Mouse (Mus musculus): ENCODE data around the gene Lin28a.
A peak's percentile ranks its signal among the peaks of the same experiment; 100 is the strongest.
"Not testable (repeated sequence)": the region's sequence is repeated elsewhere in the genome, so short reads cannot be mapped to it uniquely, and the experiment has no call there.

The Lin28a gene

DNA sequence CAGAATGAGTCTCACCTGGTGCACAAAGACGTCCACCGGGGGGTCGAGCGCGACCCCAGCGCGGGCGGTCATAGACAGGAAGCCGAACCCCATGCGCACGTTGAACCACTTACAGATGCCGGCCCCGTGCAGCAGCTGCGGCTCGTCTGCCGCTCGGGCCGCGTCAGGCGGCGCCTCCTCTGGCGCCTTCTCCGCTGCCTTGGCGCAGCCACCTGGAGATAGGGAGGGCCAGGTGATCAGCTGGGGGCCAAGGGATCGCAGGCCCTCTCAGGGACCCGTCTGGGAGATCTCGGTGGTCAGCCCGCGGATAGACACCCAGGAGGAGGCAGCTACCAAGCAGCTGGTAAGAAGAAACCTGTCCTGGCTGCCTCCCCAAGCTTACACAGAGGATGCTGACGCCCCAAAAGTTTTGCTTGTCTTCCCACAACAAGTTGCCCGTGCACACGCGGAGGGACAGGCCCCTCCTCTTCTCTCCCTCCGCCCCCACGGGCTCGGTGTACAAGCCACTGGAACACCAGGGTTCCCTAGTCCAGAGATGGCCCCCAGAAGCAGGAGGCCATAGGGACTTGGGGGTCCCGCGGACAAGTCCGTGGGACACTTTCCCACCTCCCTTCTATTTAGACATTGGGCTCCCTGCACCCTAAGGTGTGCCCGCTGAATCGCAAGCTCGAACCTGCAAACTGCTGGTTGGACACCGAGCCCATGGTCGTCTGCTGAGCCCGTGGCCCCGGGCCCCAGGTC is 433 bp downstream of the Lin28a start:
- no peak for DNase-seq

DNA sequence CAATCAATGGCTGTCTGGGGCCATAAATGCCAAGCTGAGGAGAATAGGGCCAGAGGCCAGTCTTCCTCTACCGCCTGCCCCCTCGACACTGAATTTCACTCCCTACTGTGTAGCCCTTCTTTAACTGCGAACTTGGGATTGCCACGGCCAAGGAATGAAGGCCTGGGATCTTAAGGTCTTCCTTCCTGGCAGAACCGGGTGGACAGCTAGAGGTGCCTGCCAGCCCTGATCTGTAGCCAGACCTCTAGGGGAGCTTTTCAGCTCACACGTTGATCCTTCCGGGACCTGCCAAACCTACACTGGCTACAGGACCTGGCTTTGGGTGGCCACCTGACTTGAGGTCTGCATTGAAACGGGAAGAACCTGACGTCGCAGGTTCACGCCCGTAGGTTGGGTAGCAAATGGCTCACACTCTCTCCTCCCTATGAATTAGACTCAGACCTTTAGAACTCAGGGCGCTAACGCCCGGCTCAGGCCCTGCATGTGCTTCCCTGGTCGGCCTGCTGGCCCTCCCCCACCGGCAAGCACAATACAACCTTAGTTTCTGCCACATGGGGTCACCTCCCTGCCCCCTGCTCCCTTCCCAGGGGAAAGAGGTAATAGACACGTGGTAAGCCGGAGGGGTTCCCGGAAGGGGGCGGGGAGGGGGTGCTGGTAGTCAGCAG is 1.3 kb downstream of the Lin28a start:
- no peak for DNase-seq

DNA sequence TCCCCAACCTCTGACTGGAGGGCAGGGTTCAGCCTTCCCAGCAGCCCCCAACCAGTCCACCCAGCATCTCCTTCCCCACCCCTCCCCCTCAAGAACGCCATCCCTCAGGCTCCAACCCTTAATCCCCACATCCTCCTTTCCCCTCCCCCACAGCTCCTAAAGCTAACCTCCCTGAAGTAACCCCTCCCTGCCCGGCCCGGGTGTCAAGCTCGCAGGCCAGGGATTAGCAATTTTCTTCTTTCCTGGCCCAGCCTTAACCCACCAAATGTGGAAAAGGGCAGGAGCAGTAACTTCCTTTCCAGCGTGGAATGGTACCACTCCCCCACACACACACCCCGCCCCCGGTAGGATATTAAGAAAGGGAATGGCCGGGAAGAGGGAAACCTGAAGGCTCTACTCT is 1.9 kb downstream of the Lin28a start:
- DNase-seq: no peak

DNA sequence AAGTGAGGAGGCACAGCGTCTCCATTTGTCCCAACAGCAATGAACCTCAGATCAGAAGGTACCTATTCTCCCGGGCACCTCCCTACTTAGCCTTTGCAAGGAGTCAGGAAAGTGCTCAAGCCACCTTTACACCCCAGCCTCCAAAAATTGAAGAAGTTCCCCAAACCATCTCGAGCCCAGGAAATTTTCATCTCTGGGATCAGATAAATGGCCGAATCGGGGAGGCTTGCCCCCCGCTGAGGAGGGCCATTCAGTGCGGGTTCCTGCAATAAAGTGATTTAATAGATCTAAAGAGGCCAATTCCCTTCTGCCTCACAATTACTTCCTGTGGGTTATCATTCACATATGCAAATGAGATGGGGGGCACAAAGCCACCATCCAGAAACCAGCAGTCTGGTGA is 2.4 kb downstream of the Lin28a start:
- DNase-seq: no peak

DNA sequence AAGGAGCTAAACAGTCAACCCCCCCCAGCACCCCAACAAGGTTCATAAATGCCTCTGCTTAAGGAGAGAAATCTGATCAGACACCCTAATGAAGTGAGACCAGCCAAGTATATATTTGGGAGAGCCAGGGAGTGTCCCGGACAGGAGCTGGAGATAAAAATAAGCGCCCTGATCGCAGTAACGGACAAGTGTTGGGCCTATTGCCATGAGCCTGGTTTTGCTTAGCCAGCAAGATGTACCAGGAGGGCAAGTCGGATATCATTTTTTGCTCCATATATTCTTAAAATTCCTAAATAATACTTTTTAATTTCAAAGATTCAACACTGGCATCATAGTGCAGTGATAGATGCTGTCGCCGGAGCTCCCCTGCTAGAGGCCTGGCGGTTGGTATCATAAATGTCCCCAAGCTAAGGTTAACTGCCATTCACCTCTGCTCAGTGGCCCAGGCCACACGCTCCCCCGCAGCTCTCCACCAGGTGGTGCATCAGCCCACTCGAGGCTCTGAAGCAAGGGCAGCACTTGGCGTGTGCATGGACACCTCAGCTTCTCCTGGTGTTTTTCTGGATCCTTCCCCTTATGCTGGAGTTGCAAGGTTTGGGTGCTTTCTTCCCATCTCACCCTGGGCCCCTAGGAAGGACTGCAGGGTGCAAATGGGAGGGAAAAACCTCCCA is 5.6 kb downstream of the Lin28a start:
- no peak for DNase-seq

DNA sequence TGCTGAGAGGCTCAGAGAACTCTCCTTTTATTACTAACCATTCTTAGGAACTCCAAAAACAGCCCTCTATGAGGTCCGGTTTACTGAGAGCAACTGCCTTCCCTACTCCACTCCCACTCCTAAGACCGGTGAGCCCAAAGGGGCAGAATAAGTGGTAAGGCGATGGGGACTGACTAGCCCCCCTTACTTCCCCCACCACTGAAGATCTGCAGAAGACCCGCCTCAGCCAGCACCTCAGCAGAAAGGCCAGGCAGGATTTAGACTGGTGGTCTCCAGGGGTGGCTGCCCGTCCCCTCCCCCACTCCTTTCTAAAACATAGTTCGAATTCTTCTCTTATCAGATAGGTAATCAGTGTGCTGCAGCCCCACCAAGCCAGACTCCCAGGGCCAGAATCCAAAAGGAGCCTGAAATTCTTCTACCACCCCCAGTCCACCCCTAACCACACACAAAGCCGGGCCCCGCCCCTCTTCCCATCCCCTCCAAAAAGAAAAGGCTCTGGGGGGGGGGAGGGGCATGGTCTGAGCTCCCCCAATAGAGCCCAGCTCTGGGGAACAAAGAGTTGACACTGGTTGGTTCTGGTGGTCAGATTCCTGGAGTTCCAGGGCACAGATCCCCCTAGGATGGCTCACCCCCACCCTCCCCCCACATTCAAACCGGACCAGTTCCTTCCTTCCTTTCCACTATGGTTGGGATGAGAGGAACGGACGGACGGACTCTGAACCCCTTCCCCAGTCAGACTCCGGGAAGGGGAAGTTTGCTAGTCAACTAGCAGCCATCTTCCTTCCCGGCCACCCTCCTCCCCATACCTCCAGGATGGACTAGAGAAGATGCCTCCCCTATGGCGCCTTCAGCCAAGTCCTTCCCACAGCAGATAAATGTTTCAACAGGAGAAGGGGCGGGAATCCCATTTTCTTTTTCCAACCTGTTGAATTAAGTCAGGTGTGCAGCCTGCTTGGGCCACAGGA is 6.9 kb downstream of the Lin28a start:
- DNase-seq: no peak

DNA sequence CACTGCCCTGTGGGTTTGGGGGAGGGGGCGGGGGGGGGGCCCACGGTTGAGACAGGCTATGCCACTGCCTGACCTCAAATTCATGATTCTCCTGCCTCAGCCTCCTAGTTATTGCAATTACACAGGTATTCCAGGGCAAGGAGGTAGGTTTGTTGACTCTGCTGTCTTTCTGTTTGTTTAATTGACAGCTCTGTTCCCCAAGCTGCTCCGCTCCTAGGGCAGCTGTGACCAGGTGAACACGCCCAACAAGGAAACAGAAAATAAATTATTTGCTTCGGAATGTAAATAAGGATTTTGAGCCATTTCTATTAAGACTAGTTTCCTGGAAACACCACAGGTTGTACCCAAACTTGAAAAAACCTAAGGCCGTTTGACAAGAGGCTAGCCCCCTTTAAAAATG is 8.9 kb downstream of the Lin28a start:
- DNase-seq: no peak

DNA sequence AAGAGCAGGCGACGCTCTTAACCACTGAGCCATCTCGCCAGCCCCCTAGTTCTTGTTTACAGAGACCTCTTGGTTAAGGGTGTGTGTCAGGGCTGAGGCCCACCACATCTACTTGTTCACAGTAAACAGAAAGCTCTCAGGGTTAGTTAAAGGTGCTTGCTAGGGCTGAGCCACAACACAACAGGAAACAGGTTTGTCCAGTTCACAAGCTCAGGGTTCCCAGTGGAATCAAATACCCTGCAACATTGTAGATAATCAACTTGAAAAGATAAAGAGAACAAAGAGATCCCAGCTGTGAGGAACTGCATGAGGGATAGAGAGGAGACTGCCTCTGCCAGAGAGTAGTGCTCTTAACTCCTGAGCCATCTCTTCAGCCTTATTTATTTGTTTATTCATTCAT is 11.8 kb downstream of the Lin28a start:
- DNase-seq: no peak

DNA sequence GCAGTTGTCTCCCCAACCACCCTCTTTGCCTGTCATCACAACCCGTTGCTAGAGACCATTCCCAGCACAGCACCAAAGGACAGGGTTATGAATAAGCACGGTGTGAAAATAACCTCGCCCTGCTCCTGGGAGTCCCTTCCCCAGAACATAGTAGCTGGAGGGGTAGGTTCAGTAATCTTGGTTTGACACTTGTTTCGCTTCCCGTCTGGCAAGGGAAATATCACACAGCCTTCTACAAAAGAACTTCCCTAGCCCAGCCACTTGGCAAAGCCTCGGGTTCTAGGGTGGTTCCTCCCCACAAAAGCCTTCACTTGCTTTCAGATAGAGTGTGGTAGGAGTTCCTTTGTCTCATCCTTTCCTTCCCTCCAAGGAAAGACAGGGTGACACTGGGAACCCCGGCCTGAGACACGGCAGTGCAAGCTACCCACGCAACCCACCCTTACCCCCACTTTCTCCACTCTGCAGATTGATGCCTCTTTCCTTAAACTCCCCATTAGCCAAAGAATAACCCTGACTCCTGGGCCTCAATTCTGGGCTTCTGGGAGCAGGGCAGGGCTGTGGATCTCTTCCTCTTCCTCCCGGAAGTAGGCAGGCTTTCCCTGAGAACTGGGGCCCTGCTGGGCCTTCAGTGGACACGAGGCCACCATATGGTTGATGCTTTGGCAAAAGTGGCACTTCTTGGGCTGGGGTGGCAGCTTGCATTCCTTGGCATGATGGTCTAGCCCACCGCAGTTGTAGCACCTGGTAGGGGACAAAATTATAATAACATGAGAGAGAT is 12.9 kb downstream of the Lin28a start:
- DNase-seq: peak; percentile 9 to 19

DNA sequence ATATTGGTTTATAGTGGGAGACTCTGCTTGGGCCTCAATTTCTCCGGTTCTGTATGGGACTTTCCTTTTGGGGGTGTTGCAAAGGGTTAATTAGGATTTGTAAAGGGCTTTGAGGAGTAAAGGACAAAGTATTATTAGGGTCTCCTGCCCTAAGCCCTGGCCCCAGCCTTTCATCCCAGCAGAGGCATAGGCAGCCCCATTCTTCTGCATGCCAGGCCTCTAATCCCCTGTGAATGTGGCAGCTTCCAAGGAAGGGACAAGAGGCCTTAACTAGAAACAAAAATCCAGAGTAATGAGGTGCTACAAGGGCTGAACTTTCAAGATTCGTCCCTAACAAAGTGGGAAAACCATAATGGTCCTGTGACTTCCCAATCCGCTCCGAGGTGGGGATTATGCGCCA is 15.7 kb downstream of the Lin28a start:
- no peak for DNase-seq

DNA sequence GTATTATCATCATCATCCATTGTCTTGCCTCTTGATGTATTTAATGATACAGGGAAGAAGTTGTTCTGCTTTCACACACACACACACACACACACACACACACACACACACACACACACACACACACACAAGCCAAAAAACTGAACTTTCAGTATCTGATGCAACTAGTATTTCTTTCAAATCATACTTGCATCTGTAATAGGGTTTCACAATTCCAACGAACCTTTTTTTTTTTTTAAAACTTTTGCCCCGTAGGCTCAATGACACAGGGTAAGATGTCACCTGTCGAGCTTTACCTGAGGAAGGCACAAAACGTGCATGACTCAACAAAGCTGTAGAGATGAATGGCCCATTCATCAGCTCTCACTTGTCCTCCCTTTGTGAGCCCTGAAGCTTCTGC is 16.4 kb downstream of the Lin28a start:
- no peak for DNase-seq

DNA sequence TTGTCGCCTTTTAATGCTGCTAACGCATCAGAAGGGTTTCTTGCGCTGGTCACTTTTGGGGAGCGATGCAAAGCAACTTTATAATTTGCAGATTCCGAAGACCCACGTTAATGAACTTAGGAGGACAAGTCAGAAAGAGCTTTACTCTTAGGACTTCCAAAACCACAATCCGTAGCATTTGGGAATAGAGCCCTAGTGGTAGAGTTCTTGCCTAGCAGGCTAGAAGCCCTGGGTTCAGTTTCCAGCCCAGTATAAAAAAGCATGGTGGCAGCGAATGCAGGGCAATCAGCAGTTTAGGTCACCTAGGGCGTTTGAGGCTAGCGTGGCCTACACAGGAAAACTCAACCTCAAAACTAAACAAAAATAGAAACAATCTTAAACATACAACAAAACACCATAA is 16.9 kb downstream of the Lin28a start:
- no peak for DNase-seq

DNA sequence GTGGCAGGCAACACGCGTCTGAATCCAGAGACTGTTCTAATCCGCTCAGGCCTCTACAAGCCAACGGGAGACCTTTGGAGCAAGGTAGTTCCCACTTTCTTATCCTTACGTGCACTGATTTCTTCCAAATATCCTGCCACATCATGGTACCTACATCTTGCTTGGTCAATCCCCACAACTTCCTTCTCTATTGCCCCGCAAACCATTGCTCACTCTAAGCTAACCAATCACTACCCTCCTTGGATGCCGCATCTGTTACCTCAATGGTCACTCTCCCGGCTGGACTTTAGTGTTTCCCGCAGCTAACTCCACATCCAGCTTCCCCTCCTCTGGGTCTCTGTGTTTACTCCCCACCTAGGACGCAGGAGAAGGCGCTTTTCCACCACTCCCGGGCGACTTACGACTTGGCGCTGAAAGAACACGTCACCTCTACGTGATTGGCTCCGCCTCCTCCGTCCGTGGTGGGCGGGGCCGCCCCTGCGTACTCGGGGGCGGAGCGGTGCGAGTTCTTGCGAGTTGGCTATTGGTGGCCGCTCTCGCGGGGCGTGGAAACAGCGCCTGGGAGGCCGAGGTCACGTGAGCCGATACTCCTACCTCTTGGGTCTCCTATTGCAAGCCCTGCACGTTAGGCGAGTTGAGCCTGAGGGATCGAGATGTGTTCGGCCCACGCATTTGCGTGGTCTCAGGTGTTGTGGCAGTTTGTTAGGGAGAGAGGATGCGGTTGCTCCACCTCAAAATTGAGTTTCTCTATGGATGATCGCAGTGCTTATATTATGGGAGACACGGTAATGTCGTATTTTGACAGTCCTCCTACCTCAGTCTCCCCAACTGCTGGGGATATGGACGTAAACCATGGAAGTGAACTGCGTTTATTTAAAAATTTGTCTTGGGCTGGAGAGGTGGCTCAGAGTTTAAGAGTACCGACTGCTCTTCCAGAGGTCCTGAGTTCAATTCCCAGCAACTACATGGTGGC is 17.9 kb downstream of the Lin28a start, which contains the start of gene Dhdds:
Dhdds (minus strand) TSS at position 453 of the 973 bp plus-strand sequence.
- peak; percentile 95 to 96 for DNase-seq

DNA sequence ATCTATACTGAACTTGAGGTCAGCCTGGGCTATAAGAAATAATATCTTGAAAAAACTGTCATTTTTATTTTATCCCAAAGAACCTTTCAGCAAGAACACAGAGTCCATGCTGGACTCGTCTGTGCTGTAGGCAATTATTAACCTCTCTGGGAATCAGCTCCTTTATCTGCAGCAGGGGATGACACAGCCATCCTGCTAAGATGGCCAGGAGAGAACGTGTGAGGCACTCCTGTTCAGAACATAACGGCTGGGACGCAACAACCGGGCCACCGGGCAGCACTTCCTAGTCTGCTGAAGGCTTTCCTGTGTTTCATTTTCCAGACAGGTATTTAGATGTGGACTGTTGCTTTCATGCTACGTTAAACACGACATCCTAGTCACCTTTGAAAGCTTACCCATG is 23.9 kb downstream of the Lin28a start:
- no peak for DNase-seq

DNA sequence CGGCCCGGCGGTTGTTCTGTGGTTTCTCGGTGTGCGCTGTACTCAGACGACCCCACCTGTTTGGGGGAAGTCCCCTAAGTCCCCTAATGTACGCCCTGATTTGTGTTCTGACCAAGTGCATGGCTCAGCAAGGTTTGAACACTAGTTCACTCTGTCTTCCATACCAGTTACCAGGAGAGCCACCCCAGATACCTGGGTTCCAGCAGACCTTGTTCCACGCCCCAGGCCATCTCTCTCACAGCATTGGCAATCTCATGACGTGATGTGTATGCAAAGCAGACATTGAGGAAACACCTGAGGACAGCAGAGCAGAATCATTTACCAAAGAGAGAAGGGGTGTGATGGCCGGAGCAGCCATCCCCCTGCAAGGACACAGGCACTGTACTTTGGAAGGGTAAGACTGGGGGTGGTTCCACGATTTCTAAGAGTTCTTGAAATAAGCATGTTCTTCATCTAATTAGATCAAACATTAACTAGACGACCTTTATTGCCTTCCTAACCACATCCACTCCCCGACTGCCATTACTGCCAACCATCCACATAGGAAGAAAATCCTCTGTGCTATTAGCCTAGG is 27.5 kb downstream of the Lin28a start:
- DNase-seq: no peak

DNA sequence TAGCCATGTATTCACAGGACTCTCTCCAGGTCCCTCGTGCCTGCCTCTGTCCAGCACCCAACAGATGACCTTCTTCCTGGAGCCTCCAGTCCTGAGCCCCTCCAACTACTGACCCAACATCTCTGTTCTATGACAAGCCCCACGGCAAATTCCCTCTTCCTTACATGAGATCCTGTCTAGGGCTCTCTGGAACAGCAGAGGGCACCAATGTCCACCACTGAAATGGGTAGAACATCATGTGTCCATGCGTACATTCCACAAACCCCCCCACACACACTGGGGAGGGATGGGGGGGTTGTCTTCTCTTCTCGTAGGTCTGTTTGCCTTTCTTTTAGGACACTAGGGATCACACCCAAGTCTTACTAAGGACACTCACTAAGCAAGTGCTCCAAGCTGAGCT is 28.6 kb downstream of the Lin28a start:
- DNase-seq: no peak

DNA sequence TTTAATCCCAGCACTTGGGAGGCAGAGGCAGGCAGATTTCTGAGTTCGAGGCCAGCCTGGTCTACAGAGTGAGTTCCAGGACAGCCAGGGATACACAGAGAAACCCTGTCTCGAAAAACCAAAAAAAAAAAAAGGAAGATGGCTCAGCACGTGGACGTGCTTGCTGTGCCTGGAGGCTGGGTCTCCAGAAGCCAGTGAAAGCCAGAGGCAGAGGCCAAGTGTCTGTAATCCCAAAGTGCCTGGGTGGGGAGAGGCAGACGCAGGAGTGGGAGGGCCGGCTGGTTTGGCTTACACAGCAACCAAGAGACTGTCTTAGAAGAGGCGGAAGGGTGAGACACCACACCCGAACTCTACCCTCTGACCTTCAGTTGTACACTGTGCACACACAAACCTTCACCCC is 30.4 kb downstream of the Lin28a start:
- not testable (repeated sequence) for DNase-seq

DNA sequence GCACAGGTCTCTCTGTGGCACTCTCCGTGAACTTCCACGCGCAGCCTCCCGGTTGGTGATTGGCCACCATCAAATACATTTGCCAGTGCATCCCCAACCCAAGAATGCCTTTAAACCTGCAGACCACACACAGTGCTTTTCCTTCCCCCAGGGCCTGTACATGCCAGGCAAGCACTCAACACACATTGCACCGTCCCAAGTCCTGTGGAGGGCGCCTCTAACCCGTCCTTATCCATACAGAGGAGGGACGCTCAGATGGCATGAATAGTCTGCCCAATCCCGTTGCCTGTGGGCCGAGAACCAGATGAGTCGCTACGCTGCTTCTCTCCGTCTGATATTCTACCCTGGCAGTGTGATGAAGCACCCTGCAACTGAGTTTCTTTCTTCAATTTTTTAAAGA is 35.7 kb downstream of the Lin28a start:
- DNase-seq: no peak

DNA sequence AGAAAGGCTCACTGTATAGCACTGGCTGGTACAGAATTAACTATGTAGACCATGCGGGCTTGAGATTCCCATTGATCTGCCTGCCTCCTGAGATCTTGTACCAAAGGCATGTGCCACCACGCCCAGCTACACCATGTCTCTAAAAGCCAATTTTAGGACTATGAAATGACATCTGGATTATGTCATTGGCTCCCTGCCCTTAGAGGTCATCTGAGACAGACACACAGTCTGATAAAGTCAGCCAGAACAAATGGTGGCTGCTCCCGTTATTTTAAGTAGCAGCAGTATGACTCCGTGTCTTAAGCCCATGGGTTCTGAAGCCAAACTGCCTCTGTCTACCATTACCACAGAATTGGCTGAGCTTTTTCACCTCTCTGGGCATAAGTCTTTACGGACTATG is 38.1 kb downstream of the Lin28a start:
- no peak for DNase-seq

DNA sequence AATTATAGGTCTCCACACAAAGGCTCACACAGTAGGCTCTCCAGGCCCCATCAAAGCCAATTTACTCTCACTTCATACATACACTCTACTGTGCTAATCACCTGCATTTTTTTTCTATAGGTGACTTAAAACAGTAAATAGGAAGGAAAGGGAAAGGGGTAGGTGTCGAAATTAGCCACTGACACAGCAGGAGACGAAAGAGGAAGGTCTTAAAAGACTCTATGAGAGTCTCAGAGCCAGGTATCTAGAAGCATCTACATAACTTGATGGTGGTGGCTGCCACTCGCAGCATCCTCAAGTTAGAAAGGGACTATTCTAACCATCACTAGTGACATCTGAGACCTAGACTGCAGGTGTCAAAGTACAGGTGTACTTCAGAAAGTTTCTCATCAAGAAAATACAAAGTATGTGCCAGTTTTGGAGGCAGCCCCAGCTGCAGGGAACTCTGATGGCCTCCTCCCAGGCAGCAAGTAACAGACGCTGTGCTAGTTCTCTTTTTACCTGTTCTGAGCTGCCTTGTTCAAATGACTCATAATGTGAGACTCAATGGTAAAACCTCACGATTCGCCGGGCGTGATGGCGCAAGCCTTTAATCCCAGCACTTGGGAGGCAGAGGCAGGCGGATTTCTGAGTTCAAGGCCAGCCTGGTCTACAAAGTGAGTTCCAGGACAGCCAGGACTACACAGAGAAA is 40.5 kb downstream of the Lin28a start:
- no peak for DNase-seq

Measured in lung, adult 18-20 months (tissue).